Mouse (Mus musculus) layer of hippocampus, postnatal 25 days (tissue): Measurements from ENCODE around the gene Crygc. TPM values are rescaled to one million over a fixed set of nuclear protein-coding genes. Genes with fewer than 3 reads are reported as not detected.
A peak's percentile ranks its signal among the peaks of the same experiment; 100 is the strongest.

ENCODE experiments used
- DNase-seq, 2 experiments: peaks; one replicate each; pipeline ENCODE4 v3.0.0; 2022; ENCODE audit warnings: mixed read lengths in 2 of 2, low spot score in 1 of 2; ENCODE audit errors: extremely low spot score in 1 of 2
- total RNA-seq, 2 experiments: library from RNA; stranded (reverse); gene quantifications; 2 replicates each; pipeline ENCODE4 v1.2.3; 2021

Gene Crygc
- total RNA-seq, result not detected

- DNase-seq, result no peak
Observed at GRCm38 (mm10) chr1:65073589-65073988, at the start of gene Crygc. Gene Crygc, minus strand, starts transcription at chr1:65073689.

DNA sequence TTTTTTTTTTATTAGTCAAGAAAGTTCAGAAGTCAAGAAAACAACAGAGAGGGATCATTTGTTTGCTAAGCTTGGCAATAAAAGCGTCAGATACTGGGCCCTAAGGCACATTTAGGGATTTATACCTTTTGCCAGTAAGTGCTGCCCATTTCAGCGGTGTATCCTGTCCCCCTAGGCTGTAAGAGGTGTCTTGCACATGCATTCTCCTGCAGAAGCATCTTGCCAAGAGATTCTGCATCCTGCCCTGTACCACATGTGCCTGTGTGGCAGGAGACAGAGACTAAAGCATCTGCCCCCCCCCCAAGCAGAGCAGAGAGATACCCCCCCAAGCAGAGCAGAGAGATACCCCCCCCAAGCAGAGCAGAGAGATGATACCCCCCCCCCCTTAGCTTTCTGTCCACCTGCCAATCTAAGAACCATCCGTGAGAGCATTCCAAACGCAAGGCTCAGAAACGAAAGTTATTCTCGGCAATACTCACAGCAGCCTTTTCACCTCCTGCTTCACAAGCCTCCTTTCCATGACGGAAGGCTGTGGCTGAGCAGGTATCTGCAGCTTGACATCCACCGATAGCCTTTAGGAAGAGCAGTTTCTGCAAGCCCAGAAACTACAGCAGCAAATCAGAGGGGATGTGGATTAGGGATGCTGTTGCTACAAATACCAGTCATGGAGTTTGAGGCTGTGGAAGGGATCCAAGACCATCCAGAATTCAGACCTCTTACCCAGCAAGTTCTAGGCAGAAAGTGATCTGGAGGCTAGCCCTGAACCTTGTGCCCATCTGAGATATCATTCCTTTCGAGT, 49.3 kb upstream of the Crygc start, which contains the start of gene D630023F18Rik:
Gene D630023F18Rik, minus strand, starts transcription at position 641 of the 799 bp plus-strand sequence.
- DNase-seq, result peak in 1 of 2 experiments; percentile 25

DNA sequence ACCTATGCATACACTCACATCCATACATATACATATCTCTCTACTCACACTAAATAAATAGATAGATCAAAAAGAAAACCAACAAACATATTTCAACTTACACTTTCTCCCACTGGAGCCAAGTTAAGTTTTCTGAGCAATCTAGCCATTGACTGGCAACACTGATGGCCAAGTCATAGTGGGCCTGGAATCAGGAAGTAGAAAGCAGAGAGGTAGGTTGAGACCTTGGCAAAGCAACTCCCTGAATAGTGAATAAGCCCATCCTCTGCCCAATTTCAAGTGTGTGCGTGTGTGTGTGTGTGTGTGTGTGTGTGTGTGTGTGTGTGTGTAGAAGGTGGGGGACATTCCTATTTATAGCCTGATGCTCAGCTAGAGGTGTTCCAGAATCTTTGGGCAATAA, 45.9 kb upstream of the Crygc start, which contains the start of gene Gm28845:
Gene Gm28845, minus strand, starts transcription at position 121 of the 400 bp plus-strand sequence.
- DNase-seq, result no peak

DNA sequence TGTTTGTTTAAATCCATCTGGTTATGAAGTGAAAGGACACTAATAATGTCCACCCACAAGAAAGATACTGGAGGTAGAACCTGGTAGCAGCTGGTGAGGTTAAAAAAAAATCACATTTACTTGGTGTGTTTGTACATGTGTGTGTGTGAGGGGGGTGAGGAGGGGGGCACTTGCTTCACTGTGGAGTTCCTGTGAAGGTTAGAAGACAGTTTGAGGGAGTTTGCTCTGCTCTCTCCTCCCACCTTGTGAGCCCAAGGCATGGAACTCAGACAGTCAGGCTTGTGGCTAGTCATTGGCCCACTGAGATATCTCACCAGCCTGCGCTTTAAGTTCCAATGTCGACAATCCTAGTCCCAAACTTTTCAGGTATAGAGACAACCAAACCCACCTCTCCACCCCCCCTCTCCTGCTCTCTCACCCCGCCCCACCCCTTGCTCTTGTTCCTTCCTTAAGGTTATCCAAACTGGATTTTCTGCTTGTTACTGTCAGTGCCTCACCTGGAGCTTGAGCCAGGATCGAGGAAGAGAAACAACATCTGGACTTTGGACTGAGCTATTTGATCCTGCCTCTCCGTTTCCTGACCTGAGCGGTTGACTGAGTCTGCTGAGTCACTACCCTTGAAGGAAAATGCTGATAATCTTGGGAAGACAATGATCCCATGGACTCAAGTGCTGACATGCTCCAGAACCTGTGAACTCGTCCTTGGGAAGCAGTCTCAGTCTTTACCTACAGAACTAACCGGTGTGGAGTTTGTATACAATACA, 44.8 kb upstream of the Crygc start:
- DNase-seq, result no peak

DNA sequence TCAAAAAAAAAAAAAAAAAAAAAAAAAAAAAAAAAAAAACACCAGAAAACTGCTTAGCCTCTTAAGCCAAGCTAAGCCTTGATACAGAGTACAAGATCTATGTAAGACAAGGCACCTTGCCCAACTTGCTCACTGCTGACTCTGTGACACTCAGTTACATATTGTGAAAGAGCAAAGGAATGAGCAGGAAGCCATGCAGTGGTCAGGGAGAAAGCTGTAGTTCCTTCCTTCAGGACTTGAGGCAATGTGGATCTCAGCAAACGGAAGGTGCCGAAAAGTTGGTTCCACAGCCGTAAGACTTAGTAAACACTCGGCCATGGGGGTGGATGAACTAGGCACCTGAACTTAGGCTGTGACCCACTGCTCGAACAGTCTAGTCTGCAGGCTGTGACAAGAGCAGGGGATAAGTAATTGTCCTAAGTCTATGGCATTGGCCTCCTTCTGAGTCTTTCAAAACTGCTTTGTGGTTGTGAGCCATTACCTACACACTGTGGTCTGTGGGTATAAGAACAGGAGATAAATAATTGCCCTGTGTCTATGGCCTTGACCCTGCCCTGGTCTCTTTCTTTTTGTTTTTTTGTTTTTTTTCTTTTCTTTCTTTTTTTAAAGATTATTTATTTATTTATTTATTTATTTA, 40.2 kb upstream of the Crygc start:
- DNase-seq, result no peak

- no peak for DNase-seq
Observed at GRCm38 (mm10) chr1:65112807-65113196, 39.3 kb upstream of the Crygc start.

GRCm38 (mm10) chr1:65112031-65112806, 38.7 kb upstream of the Crygc start:
- DNase-seq, result peak in 1 of 2 experiments; percentile 79

DNA sequence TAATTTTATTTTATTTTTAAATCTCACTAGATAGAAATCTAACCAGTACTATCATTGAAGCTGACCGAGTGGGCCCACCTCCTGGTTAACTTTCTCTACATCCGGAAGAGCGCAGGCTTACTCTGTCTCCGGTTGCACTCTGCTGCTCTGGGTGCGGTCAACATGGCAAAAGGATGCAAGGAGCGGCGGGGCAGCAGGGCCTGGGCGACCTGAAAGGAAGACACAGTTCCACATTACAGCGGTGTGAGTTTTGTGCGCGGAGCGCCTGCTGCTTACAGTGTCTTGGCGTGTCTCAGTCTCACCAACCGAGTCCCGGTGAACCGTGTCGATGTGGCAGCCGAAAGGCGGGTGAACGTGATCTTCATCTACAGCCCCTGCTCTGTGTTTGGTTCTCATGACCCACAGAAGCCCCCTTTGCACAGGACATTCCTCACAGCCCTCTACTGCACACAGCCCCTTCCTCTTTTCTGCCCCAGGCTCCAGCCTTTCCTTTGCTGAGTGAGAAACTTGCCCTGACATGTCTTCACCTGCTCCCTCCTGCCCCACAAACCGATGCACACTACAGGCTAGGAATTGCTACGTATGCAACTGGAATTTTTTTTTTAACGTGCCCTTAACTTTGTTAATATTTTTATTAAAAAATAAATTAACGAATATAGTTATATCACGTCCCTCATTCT, 36.4 kb upstream of the Crygc start:
- DNase-seq, result no peak

GRCm38 (mm10) chr1:65109196-65109595, 35.7 kb upstream of the Crygc start:
- DNase-seq, result no peak

GRCm38 (mm10) chr1:65107654-65108279, 34.3 kb upstream of the Crygc start:
- DNase-seq, result no peak

GRCm38 (mm10) chr1:65103273-65103672, 29.8 kb upstream of the Crygc start, which contains the start of gene Cryga:
Gene Cryga, minus strand, starts transcription at chr1:65103373.
- no peak for DNase-seq

- no peak for DNase-seq
Observed at GRCm38 (mm10) chr1:65096953-65097352, 23.5 kb upstream of the Crygc start.

DNA sequence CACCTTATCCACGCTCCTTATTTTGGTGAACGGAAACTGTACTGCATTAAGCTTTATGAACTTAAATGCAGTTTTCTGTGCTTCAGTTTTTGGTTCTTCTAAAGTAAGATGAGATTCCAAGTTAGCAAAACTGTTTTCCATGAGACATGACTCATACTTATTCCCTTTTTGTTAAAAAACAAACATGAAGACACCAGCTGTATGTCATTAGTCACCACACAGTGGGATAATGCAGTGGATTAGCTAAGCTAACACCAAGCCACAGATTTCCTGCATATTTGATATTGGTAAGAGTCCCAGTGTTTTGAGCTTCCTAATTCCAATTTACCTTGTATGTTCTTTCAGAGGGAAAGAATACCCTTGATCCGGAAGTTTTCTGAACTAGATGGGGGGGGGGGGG, 18.1 kb upstream of the Crygc start:
- DNase-seq, result no peak

DNA sequence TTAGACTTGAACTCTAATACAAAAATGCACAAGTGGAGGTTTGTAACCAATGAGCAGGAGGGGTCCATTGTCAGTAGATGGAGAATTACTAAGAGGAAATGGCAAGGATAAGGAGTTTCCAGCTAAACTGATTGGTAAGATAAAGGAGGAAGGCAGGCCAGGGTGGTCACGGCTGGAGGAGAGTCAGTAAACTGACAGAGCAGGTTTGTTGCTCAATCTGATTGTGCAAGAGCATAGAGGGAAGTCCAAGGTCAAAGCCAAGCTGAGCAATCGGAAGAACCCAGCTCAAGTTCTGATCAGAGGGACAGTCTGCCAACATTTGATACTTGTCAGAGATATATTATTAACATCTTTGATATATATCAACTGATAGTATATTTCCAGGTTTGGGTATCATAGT, 16.9 kb upstream of the Crygc start:
- no peak for DNase-seq

- no peak for DNase-seq
Observed at GRCm38 (mm10) chr1:65088567-65089356, 15.3 kb upstream of the Crygc start.

DNA sequence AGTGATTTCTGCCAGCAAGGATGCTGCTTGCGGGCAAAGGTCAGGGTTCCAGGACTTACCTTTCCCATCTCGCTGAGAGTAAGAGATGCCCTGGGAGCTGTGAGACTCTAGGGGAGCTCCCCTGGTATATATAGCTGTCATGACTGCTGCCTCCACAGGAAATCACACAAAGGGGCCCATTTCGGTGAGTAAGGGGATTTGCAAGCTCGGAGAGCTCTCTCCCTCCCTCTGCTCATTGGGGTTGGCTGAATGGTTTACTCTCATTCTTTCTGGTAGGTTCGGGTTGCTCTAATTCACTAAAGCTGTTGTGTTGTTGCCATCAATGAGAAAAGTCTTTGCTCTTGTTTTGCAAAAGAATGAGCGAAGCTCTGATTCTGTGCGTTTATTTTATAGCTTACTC, 8.7 kb upstream of the Crygc start, which contains the start of gene Crygb:
Gene Crygb, minus strand, starts transcription at position 101 of the 400 bp plus-strand sequence.
- no peak for DNase-seq

DNA sequence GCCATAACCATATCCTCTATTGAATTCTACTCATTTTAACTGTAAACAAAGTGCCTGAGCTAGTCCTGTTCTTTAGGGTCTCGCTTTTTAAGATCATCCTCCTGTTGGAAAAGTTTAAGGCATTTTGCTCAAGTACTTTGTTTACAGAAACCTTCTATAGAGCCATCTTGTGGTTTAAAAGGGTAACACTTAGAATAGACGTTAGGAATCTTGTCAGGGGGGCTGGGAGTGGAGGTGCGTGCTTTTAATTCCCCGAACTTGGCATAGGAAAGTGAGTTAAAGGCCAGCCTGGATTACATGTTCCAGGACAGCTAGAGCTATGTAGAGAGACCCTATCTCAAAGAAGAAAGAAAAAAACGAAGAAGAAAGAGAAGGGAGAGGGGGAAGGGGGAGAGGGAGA, 2.1 kb upstream of the Crygc start:
- no peak for DNase-seq

- DNase-seq, result no peak
Observed at GRCm38 (mm10) chr1:65067842-65068241, 5.6 kb downstream of the Crygc start.
